Mouse (Mus musculus) right cerebral cortex, adult 18-20 months (tissue): Measurements from ENCODE around the gene Hoxc6.

Source experiments
- DNase-seq: peaks from one replicate; pipeline ENCODE4 v3.0.0; 2022; ENCODE audit warnings: mixed read lengths

Hoxc6 gene

GRCm38 (mm10) chr15:103041613-103042012 lies 43.6 kb downstream of the Hoxc6 start:
- DNase-seq = no peak

DNA sequence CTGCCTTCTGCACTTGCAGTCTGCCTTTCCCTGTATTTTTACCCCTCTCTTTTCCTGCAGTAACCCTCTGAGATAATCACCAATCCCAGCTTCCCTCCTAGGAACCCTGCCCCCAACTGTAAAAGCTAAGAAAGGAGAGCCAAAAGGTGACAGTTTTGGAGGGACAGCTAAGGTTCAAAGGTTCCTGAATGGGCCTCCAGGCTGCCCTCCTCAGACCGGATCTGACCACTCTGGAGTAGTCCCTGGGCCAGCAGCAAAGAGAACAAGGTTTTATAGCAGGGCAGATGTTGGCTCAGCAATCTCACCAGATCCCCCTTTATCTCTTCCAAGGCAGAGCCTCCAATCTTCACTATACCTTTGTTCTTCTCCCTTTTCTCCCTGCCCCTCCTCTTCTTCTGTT lies 44.2 kb downstream of the Hoxc6 start:
- DNase-seq = no peak

- no peak for DNase-seq
Measured at GRCm38 (mm10) chr15:103051670-103052069, 53.6 kb downstream of the Hoxc6 start.

DNA sequence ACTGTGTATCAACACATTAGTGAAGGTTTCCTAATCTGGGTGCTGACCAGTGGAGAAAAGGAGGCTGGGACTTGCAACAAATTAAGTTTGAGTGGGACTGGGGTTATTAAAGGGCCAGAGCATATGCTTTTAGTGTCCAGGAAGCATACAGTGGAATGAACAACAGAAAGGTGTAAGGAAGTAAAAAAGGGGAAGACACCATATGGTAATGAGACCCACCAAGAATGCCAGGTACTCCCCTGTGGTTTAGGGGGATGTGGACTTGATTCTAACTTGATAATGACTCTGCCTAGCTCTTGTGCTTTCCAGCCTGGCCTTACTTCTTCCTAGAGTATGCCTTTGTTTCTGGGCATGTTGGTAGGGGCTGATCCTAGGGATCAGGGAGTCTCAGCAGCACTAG lies 55.2 kb downstream of the Hoxc6 start:
- DNase-seq = no peak

GRCm38 (mm10) chr15:103056396-103056795 lies 58.3 kb downstream of the Hoxc6 start:
- DNase-seq = no peak

DNA sequence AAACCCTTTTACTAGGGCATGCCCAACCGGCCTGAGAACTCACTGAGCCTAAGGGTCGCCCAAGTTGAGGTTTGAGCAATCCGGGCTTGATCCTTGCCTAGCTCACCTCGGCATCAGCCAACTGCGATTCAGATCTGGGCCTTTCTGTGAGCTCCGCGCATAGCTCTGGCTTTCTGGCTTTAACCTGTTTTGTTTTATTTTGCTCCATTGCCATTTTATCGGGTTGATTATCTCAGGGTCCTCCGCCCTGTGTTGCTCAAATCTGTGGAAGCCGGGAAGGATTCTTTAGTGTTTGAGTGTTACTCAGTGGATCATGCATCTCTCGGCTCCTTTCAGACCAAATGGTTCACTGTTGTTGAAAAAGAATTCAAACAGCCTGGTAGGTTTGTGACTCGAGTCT lies 60.7 kb downstream of the Hoxc6 start:
- no peak for DNase-seq

- no peak for DNase-seq
Measured at GRCm38 (mm10) chr15:103059393-103059992, 61.4 kb downstream of the Hoxc6 start.

DNA sequence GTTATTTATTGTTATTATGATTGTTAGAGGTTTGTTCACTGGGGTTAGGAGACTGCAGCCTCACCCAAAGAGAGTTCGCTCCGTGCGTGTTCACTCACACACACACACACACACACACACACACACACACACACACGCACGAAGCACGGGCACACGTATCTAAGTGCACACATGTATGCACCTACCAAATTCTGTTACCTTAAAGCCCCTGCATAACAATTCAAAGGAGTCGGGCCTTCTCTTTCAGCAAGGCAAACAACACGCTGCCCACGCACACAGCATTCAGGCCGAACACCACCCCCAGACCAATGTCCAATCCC lies 61.9 kb downstream of the Hoxc6 start:
- DNase-seq = no peak

DNA sequence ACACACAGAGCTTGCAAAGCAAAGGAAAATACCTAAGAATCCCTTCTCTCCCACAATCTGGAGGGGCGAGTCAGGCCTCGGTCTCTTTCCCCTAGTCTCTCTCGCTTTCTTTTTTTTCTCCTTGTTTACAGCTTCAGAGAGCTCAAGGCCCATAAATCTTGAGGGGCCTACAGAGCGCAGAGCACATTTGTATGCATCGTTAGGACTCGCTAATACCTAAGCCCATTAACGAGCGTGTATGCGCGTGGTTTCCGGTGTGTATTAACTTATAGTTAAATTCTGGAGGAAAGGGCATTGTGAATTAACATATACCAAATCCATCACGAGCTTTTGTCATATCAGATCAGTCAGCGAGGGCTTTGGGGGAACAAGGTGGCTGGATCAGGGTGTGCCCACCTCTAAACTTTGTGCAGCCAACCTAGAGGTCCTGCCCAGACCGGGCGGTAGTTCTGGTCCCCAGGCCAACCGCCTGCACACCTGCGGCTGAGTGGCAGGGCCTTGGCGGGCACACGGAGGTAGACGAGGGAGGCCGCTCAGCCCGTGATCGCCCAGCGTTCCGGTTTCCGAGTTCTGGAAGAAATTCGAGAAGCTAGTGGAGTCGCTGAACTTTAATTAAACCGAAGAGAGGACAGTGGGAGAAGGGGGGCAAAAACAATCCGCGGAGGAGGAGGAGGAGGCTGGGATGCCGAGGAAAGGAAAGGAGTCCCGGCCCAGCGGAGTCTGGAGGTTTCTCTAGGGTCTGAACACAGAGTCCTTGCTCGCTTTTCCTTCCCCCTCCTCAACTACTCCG lies 62.5 kb downstream of the Hoxc6 start:
- DNase-seq = no peak

GRCm38 (mm10) chr15:103061131-103061825 lies 63.2 kb downstream of the Hoxc6 start:
- DNase-seq = no peak
